9 mouse cellular contexts compared by ENCODE assay signal in genomic region chr13:6529074-6529473, GRCm38 (mm10). TPM values are rescaled to one million over a fixed set of nuclear protein-coding genes. Genes with fewer than 3 reads are reported as not detected.
DNase-seq lines count a peak whose midpoint lies in the region; ATAC-seq and TF ChIP-seq lines count a peak whose summit lies in the region.
"Had no signal": no experiment of that assay in that cellular context is flagged by ENCODE, and none has a peak within 500 bp of the region (broad histone marks: within the 10 kb centered on the region; RNA-seq: fewer than 3 reads in every experiment).

No protein-coding gene starts in this region.

- ATAC-seq in lung, postnatal 0 days: no peak

- peak; percentile 53 for TF ChIP-seq RAD21 in CH12.LX (IDR thresholded peaks at IDR 0.05; ENCODE audit: low read depth, low read length)

- TF ChIP-seq EP300 in CH12.LX (IDR thresholded peaks at IDR 0.05; ENCODE audit: low read length): no peak
- no peak for TF ChIP-seq EP300 in lung, postnatal 0 days (IDR thresholded peaks at IDR 0.05)

- TF ChIP-seq CTCF in CH12.LX (conservative IDR thresholded peaks at IDR 0.05 in 1 of 2, IDR thresholded peaks at IDR 0.05 in 1 of 2; ENCODE audit: low read depth in 2 of 2, low read length in 2 of 2): peak in 1 of 2 experiments; percentile 56; a peak in 2 of 4 replicates
- peak; percentile 51 for TF ChIP-seq CTCF in lung, postnatal 0 days (IDR thresholded peaks at IDR 0.05)

- no peak overlapping the region for H3K4me3 ChIP-seq in CH12.LX (replicated peaks in 1 of 3; ENCODE audit: low read depth in 2 of 3, low read length in 2 of 3, poor library complexity in 1 of 3)
- H3K4me3 ChIP-seq in lung, postnatal 0 days (ENCODE audit: low read depth, low read length): no peak overlapping the region
- H3K4me3 ChIP-seq: embryonic facial prominence, embryonic 15.5 days had no signal

- H3K27me3 ChIP-seq in CH12.LX (replicated peaks): no peaks in the 10 kb centered on the region
- no peaks in the 10 kb centered on the region for H3K27me3 ChIP-seq in lung, postnatal 0 days (replicated peaks; ENCODE audit: insufficient read depth, low read length)
- H3K27me3 ChIP-seq: embryonic facial prominence, embryonic 15.5 days had no signal

- H3K9ac ChIP-seq in CH12.LX (ENCODE audit: insufficient read depth, low read depth): no peak overlapping the region
- no peak overlapping the region for H3K9ac ChIP-seq in lung, postnatal 0 days (replicated peaks; ENCODE audit: low read depth)
- H3K9ac ChIP-seq: embryonic facial prominence, embryonic 15.5 days had no signal

- peak; percentile 41 to 46 for DNase-seq in cerebellum, postnatal 10 days
- no peak for DNase-seq in cerebellum, adult 9-11 months
- peak; percentile 42 for DNase-seq in kidney, postnatal 10 days
- DNase-seq in kidney, adult 9 months: no peak
- DNase-seq in CH12.LX (ENCODE audit: extremely low read depth): peak; percentile 11
- no peak for DNase-seq in lung, postnatal 0 days (ENCODE audit: low spot score)
- no peak for DNase-seq in urinary bladder, adult 18-20 months (ENCODE audit: low spot score in 2 of 2)
- no peak for DNase-seq in thymus, adult 18-20 months

- TF ChIP-seq POLR2A in CH12.LX (IDR thresholded peaks at IDR 0.05; ENCODE audit: low read depth, low read length): no peak

- H3K36me3 ChIP-seq in CH12.LX (replicated peaks in 1 of 2; ENCODE audit: control insufficient read depth in 1 of 2, insufficient read depth in 1 of 2, low read length in 1 of 2): no peaks in the 10 kb centered on the region
- H3K36me3 ChIP-seq in lung, postnatal 0 days (ENCODE audit: insufficient read depth, low read length): no peaks in the 10 kb centered on the region
- H3K36me3 ChIP-seq: embryonic facial prominence, embryonic 15.5 days had no signal

- no peaks in the 10 kb centered on the region for H3K79me2 ChIP-seq in CH12.LX (replicated peaks; ENCODE audit: control insufficient read depth, extremely low read depth, insufficient read depth, poor library complexity, severe bottlenecking)

- no peak overlapping the region for H3K27ac ChIP-seq in CH12.LX (ENCODE audit: insufficient read depth, low read depth)
- no peak overlapping the region for H3K27ac ChIP-seq in lung, postnatal 0 days (ENCODE audit: low read length)
- H3K27ac ChIP-seq: embryonic facial prominence, embryonic 15.5 days had no signal

- H3K4me2 ChIP-seq in CH12.LX (ENCODE audit: insufficient read depth, low read depth, poor library complexity, severe bottlenecking): no peak overlapping the region
- no peak overlapping the region for H3K4me2 ChIP-seq in lung, postnatal 0 days (replicated peaks; ENCODE audit: low read depth, low read length)
- H3K4me2 ChIP-seq: embryonic facial prominence, embryonic 15.5 days had no signal

- H3K9me3 ChIP-seq in CH12.LX (replicated peaks; ENCODE audit: low read length): no peaks in the 10 kb centered on the region
- H3K9me3 ChIP-seq in lung, postnatal 0 days (ENCODE audit: low read length): no peaks in the 10 kb centered on the region
- H3K9me3 ChIP-seq: embryonic facial prominence, embryonic 15.5 days had no signal

- in situ Hi-C loops in CH12.LX (cut with MboI; ENCODE audit: low pct_ligation_motif_present, low pct_unique_long_range_greater_than_20kb, low sequenced_read_pairs): no loop called here

- dilution Hi-C loops in CH12.LX (cut with MboI; ENCODE audit: extremely low pct_ligation_motif_present, extremely low pct_unique_long_range_greater_than_20kb, low sequenced_read_pairs): no loop called here

- peaks cover 0 to 5% of the 10 kb centered on the region in 2 experiments; a peak in 1 of 4 replicates for H3K4me1 ChIP-seq in CH12.LX (ENCODE audit: control insufficient read depth in 1 of 2, insufficient read depth in 2 of 2)
- H3K4me1 ChIP-seq in lung, postnatal 0 days (ENCODE audit: insufficient read depth, low read depth, low read length): no peaks in the 10 kb centered on the region
- H3K4me1 ChIP-seq: embryonic facial prominence, embryonic 15.5 days had no signal

TF ChIP-seq in CH12.LX, 34 proteins besides CTCF, POLR2A, EP300 and RAD21:
- TF ChIP-seq USF2 (conservative IDR thresholded peaks at IDR 0.05; ENCODE audit: low read depth, low read length): no peak
- TF ChIP-seq ZMIZ1 (IDR thresholded peaks at IDR 0.05; ENCODE audit: low read depth, low read length): no peak
- TF ChIP-seq KAT2A (IDR thresholded peaks at IDR 0.05; ENCODE audit: insufficient replicate concordance, low read length): no peak
- no peak for TF ChIP-seq SIN3A (IDR thresholded peaks at IDR 0.05; ENCODE audit: low read length)
- peak; percentile 32 for TF ChIP-seq SMC3 (IDR thresholded peaks at IDR 0.05; ENCODE audit: low read depth, low read length)

RNA-seq across cellular contexts. Expression of gene Pitrm1, which starts 18.9 kb away (rescaled TPM):
- total RNA-seq in CH12.LX (2012; rRNA removed) (49.0 and 59.2 TPM in 2 replicates), CH12.LX (2014; rRNA removed) (61.3 and 62.3 TPM in 2 replicates)
- 71.6 and 78.0 TPM in 2 replicates for polyA plus RNA-seq in CH12.LX (2012; ENCODE audit: insufficient read length, low read depth)
- 22.2 TPM in 2 replicates for polyA plus RNA-seq in lung, postnatal 0 days (2015; fragmentation: Nextera tagmentation; extraction: Ambion mirVana)

Comparison
In these comparisons a context has a peak if more than half of its experiments do, and no peak if none do; other contexts are left out.
1. DNase-seq: peak in cerebellum, postnatal 10 days (2 of 2), kidney, postnatal 10 days (single experiment) and CH12.LX (single experiment); none in cerebellum, adult 9-11 months (single experiment), kidney, adult 9 months (single experiment), lung, postnatal 0 days (single experiment), urinary bladder, adult 18-20 months (0 of 2) and thymus, adult 18-20 months (0 of 2).